Mouse (Mus musculus) forelimb bud, embryonic 11.5 days (tissue): ENCODE data around the gene Hdac9.

Experiments used
- DNase-seq: peaks from one replicate; pipeline ENCODE4 v3.0.0-alpha.2; 2012; ENCODE audit warnings: low read depth, low spot score

The Hdac9 gene

DNA sequence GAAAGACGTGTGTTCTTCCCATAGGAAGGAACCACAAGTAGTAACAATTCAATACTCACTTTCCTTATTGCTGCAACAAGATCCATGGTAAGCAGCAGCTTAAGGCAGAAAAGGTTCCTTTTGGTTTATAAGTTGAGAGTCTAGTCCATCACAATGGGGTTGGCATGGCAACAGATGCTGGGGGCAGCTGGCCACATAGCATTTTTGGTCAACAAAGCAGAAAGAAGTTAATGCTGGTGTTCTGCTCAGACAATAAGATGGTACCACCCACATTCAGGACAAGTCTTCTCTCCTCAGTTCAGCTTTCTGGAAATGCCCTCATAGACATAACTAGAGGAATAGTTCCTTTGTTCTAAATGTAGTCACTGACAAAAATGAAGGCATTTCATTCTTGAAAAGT lies at the start of gene Hdac9:
Gene Hdac9 (minus strand): TSS at position 101 of the 400 bp plus-strand sequence.
- no peak for DNase-seq

DNA sequence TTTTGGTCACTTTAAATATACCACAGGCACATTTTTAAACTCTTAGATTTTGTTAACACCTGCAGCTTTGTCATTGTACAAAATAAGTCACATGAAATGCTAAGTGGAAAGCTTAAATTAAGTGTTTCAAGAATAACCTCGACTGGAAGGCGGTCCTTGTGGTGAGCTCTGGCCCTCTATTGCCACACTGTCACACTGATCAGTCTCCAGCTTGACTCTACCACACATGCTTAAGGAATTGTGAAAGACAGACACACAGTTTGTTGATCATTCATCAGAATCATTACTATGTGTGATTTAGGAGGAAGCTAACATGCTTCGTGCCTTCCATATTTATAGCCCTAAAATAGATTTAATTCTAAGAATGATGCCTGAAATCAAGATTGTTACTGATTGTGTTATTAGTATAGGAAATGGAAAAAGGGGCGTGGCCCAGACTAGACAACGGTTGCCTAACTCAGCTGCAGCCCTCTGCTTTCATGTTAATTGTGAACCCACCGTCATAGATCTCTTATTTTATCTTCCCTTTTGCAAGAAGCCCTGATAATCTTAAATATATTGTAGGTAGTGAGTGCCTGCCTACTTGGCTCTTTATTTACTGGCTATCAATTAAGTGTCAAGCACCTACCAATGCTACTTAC lies 32.3 kb upstream of the Hdac9 start:
- no peak for DNase-seq

DNA sequence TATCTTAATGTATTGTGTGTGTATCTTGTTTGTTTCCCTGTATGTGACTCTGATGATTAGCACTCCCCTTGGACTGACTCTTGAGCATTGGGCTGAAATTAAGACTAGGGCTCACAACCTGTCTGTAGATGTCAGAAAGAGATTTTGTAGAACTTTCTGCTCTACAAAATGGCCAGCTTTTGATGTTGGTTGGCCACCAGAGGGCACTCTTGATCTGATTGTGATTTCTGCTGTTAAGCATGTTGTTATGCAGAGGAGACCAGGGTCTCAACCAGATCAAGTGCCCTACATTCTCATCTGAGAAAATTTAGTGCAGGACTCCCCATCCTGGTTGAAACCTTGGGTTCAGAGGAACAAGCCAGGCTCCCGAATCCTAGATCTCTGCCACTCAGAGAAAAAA lies 21.0 kb upstream of the Hdac9 start:
- DNase-seq, result no peak

DNA sequence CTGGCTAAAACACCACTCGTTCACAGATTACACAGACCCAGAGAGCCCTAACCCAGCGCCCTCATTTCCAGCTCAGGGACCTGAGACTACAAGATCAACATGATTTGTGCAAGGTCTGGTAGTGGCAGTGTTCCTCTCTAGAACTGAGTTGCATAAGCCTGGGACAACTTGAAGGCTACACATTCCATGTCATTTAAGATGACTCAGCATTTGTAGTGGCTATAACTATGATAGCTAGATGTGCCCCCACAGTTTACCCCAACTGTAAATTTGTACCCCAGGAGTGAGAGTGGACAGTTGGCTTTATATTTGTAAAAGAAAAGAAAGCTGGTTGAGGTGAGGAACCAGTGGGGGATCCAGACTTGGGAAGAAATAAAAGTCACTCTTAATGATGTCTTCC lies 8.9 kb downstream of the Hdac9 start:
- no peak for DNase-seq

DNA sequence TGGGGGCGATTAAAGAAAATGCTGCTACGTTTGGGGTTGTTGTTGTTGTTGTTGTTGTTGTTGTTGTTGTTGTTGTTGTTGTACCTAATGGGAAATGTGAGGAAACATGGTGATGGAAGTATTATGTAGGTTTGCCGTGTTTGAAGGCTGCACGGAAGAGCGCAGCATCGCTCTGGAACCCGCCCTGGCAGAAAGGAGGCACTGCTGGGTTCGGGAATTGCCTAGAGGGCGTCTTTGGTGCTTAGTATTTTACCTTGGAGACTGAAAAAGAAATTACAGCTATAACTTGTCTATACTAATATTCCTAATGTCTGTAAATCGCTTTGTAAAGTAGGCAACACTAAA lies 9.4 kb downstream of the Hdac9 start:
- peak; percentile 40 for DNase-seq

DNA sequence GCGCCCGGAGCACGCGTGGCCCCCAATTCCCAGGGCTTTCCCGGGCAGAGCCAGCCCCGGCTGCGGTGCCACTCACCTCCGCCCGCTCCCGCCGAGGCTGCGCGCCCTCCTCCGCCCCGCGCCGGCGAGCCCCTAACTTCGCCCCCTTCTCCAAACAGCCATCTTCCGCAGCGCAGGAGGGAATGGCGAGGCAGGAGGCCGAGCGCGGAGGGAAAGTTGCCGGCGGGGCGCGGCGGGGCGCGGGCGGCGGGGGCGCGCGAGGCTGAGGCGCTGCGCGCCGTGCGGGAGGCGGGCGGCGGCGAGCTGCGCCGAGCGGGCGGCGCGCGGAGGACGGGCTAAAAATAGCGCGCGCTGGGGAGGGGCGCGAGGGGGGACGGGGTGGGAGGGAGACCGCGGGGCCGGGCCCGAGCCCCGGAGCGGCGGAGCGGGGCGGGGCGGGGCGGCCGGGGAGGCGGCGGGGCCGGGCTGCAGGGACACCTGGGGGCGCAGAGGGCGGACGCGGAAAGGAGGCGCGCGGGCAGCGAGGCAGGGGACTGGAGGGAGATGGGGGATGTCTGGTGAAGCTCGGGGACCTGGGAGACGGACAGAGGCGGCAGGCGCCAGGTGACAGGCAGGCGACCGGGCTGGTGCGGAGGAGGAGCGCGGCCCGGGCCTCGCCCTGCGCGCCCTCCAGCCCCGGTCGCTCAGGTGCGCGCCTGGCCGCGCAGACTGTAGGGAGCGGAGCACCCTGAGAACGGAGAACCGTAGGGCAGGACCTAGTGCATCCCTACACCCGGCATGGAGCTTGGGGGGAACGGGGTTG lies 10.0 kb downstream of the Hdac9 start:
- no peak for DNase-seq

DNA sequence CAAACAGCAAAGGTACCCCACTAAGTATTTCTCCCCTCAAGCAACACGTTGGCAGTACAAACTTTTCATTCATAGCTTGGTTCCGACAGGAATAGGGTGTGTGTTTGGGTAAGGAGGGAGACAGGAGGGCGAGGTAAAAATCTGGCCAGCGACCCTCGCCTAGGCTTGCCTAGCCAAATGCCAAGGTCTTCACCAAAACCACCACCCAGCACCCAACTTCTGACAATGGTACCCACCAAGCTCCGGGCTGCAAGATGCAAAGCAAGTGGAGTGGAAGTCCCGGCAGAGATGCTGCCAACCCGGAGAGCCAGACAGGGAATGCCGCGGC lies 10.6 kb downstream of the Hdac9 start:
- no peak for DNase-seq

DNA sequence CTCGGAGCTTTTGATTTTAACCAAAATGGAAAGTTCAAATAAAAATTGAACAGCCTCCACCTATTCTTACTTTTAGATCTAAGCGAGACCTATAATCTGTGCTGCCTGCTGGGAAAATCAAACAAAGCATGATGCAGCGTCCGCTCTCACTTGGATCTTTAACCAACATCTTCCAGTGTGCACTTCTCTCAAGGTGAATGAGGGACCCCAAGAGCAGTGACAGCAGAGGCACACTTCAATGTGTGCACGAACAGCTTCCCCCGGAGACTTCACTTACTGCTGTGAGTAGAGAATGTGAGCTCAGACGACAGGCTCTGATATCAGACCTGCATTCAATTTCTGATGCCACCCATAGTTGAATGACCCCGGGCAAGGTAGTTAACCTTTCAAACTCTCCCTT lies 16.7 kb downstream of the Hdac9 start:
- no peak for DNase-seq

DNA sequence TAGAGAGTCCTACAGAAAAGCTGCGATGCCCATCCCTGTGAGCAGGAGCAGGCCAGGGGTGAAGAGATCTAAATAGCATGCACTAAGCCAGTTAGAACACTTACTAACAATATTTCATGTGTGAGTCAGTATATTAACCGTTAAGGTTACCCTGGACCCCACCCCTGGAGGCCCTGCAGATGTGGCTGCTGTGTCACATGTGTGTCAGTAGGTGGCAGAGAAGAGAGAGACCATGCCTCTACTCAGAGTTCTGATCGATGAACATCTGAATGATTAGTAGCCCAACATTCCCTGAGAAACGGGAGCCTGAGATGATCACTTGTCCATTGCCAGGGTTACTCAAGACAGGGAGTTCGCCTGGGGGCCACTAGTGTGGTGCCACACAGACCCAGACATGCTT lies 22.0 kb downstream of the Hdac9 start:
- DNase-seq, result no peak

DNA sequence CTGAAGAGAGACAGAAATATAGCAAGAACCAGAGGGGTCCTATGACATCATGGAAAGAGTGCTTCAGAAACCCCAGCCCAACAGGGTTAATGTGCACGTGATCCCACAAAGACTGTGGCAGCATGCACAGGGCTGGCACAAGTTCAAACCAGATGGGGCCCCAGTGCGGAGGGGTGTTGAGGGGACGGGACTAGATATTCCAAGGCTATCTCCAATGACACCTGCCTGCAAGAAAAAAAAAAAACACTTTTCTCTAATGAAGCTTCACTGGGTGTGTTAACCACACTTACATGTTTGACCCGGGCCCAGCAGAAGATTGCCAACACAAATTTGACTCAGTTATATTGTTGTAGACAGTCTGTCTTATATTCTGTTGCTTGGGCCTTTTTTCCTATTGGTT lies 28.2 kb downstream of the Hdac9 start:
- no peak for DNase-seq

DNA sequence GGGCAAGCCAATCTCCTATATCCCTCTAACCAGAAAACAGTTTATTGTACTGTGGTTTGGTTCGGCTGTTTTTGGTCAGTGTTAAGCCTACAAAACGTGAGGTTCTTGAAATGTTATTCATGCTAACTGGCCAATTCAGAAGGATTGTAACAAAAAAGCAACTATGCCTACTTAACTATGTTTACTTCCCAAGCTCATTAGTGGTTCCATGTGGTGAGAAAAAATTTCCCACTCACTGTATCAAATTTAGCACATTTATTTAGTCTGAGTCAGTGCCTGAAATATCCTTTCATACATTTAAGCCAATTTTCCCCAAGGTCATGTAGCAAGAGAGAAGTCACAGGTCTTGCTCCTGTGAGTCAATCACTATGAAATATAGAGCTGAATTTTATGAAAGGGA lies 42.0 kb downstream of the Hdac9 start:
- no peak for DNase-seq

DNA sequence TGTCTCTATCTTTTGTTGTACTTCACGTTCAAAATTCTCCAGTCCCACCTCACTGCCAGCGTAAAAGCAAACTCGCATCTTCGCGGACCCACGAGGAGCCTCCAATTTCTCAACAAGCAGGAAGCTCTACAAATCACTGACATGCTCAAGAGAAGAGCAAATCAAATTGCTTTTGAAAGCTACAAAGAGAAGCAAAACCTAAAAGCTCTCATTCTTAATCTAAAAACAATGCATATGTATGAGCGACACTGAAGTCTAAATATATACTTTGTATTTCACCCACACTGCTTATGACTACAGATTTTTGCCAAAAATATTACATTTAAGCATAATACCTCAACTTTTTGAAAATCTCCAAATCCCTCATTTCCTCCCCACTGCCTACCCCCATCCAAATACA lies 45.9 kb downstream of the Hdac9 start:
- DNase-seq, result no peak

DNA sequence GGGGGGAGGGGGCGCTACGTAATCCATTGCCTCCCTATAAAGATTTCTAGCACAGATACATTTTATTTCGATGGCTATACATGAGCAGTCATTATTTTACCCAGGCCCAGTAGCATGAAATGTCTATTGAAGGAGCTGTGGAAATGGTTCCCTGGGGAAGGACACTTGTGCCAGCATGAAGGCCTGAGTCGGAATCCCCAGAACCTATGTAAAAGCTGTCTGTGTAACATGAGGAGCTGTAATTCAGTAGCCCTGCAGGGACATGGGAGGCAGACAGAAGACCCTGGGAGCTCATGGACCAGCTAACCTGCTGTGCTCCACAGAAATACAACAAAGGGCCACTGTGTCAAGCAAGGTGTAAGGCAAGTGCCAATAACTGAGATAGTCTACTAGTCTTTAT lies 75.7 kb downstream of the Hdac9 start:
- DNase-seq, result no peak

DNA sequence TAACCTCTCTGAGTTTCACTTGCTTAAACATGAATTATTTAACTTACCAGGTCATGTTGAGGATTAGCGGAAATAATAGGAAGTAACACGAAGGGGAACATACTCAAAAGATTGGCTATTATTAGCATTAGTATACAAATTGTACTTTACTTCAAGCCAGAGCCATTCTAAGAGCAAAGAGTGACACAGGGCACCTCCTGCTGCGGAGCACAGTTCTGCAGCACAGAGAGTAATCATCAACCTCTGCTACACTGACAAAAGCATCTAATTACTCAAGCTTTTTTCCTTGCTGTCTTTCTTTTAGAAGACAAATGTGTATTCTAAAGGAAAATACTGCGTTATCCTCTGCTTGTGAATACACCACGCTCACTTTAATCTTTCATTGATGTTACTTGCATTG lies 79.6 kb downstream of the Hdac9 start:
- DNase-seq, result no peak

DNA sequence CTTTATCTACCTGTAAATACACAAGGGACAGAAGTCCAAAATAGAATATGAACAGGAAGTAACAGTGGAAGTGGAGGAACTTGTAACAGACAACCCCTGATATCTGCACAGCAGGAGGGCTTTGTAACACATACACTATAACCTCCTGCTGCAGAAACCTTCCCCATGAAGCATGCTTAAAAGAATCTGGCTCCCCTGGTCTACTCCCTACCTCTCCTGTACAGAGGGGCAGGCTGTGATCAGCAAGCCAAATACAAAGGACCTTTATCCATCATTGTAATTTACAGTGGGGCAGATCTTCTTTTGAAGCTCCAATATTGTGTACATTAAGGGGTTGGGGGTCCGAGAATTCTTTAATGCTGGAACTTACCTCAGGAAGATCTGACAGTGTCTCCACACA lies 80.0 kb downstream of the Hdac9 start:
- DNase-seq, result no peak

DNA sequence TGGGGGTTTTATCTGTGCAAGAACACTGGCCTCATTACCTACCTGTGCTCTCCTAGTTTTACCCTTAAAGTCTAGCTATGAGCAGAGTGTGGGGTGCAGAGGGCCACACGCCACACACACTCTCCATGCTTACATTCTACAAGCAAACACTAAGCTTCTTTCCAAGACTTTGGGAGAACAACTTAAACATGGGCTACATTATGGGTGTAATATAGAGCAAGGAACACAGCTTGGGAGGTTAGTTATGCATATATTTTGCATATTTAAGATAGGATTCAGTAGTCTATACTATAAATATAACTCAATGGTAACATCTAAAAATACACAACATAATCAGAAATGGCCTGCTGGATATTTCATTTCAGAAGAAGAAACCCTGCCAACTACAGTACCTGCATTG lies 80.8 kb downstream of the Hdac9 start:
- DNase-seq, result no peak

DNA sequence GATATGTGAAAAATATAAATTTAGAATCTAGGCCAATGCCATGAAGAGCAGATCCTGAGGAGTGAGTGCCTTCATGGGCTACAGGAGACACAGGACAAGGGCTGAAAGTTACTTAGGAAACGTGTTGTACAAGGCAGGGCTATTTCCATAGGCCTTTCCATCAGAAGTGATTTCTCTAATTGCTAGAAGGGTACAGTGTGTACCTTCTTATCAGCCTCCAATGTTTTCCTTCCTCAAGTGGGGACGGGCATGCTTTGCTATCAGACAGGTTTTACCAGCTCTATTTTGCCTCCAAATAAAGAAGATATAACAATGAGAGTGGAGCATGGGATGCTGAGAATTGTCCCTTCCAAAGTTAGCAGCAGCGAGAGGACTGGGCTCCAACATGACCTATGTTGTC lies 81.4 kb downstream of the Hdac9 start:
- no peak for DNase-seq

DNA sequence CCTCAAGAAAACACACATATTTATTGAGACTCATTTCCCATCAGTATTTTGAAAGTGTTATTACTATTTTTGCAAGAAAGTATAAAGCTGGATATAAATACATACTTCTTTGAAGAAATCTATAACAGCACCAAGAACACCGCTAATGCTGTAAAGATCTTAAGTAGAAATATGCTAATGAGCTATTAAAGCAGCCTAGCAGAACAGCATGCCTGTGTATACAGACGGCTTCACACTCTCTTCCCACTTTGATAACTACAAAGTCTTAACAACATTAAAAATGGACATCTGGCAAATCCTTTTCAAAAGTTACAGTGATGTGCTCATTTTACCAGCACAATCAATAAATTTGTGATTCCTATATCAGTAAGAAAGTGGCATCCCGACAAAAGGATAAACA lies 88.2 kb downstream of the Hdac9 start:
- no peak for DNase-seq

DNA sequence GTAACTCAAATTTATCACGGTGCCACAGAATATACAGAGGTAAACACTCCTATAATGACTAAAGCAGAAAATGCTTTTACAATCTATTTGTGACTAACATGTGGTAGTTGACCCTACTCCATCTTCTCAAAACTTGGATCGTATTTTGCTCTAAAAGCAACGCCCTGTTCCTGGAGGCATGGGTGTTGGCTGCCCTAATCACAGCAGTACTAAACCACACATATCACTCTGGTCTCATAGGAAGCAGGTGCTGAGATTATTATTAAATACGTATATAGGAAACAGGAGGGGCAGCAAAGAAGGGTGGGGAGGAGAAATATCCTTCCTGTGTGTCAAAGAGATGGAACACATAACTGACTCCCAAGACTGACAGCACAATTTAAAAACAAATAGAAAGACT lies 90.0 kb downstream of the Hdac9 start:
- DNase-seq, result no peak

DNA sequence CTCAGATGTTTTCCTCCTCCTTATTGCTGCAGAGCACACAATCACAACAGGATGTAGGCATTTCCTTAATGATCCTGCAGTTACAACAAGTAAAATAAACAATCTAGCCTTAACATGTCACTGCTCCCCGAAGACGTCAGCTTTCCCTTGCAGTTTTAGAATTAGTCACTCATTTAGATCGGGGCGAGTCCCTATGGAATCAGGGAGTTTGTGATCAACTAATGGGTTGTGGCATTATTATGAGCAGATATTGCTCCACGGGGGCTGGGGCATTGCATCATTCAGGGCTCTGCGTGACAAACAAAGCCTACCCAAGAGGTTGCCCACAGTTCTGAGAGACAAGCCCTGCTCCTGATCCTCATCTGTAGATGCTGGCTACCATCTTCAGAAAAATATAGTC lies 96.7 kb downstream of the Hdac9 start:
- DNase-seq, result no peak

DNA sequence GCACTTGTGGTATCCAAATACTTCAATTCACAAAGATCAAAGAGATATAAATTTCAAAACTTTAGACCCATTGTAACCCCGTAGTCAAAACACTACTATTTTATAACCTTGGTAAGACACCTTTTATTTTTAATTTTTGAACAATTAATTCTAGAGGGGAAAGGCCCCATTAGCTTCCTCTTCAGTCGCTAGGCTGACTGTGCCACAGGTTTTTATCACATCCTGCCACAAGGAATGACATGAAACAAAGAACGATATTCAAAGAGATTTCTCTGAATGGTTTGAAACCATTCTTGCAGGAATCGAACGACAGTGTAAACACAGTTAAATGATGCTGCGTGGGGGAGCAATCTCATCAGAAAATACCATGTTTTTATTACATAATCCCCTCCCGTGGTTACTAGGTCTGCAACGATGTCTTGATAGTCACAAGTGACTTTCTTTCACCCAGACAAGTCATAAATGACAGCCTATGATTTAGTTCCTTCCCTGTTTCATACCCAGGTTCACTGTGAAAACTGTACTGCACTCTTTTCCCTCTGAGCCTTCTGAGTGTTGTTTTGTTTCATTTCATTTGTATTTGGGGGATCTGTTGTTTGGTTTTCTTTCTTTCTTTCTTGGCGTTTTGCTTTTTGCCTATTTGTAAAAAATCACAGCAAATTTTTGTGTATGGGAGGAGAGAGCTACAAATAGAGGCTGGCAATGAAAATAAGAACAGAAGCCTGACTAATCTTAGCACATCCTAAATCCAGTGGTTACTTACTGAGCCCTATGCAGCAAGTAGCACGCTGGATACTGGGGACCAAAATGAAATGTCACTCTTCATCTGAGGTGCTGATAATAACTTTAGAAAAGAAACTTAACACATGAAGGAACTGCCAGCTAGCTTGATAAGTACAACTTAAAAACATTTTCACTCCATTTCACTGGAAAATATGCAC lies 105.0 kb downstream of the Hdac9 start:
- no peak for DNase-seq

DNA sequence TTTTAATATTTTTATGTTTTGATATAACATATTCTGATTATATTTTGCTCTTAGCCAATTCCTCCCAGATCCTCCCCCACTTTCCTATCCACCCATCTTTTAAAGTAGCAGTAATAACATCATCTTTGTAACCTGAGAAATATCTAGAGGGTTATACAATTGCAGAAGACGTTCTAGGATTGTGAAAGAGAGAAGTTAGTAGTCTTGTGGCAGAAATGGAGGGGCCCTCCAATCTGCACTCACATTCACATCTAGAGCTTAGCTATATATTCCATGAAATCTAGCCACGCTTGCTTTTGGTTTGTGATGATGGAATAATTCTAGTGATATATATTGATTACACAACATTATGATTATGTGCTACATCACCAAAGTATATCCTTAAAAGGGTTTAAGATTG lies 106.7 kb downstream of the Hdac9 start:
- no peak for DNase-seq

DNA sequence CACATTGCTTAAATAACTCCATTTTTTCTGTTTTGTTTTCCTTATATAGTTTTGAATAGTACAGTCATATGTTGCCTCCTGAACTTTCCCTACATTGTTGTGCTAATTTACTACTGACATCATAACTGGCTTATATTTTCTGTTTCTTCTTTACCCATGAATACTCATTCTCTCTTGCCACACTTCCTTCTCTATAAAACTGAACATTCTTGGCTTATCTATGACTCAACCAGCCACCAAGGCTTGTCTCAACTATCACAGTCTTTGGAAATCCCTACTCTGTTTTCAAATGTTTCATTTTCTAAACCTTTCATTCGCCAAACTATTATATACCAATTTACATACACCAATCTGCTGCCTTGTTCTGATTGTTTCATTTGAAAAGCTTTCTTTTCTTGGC lies 108.7 kb downstream of the Hdac9 start:
- DNase-seq, result no peak
